Mouse (Mus musculus): ENCODE measurements at regions not wholly inside any gene's neighbourhood (a gene's known extent, or its start where the extent isn't known, plus 50 kb on each side); places are given as distances from the start of the nearest gene placed in this dataset.
A peak's percentile ranks its signal among the peaks of the same experiment; 100 is the strongest.

DNA sequence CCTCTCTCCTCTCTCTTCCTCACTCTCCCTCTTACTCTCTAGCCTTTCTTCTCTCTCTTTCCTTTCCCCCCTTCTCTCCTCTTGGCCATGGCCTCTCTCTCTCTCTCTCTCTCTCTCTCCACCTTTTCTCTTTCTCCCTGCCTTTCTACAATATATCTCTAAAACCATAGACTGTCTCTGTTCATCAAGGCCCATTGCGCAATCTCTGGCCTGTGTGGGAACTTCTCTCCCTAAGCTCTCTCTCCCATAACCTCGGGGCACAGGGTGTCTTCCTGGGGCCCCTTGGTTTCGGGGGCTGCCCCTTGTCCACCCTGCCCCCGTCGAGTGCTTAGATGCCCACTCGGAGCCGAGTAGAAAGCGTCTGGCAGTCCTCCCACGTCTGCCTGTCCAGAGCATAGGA, 103.5 kb upstream of the Slc1a4 start:
- Histone ChIP-seq H3K27ac (ENCODE audit: low read depth) (no peak overlapping the region), H3K27me3 (ENCODE audit: control insufficient read depth, insufficient read depth, low read length) (no peaks in the 10 kb centered on the region), H3K36me3 (replicated peaks; ENCODE audit: control insufficient read depth, insufficient read depth, low read length) (no peaks in the 10 kb centered on the region), H3K9ac (replicated peaks; ENCODE audit: low read depth, low read length) (no peak overlapping the region), H3K4me1 (ENCODE audit: control insufficient read depth, insufficient read depth) (no peaks in the 10 kb centered on the region), H3K9me3 (replicated peaks; ENCODE audit: control insufficient read depth, low read length) (0 out of 2 replicates have a peak, but pooled peaks cover 3% of the 10 kb centered on the region), H3K4me2 (ENCODE audit: low read depth, low read length) (no peak overlapping the region), H3K4me3 (ENCODE audit: low read depth, low read length) (no peak overlapping the region)
- no peak for DNase-seq (ENCODE audit: low spot score)
- TF ChIP-seq CTCF (IDR thresholded peaks at IDR 0.05; ENCODE audit: low read depth), result no peak
- no peak for TF ChIP-seq EP300 (IDR thresholded peaks at IDR 0.05; ENCODE audit: low read depth)
- WGBS, result 48% methylated on average over 9 of the region's 9 CpGs
- no peak for ATAC-seq (ENCODE audit: insufficient read depth, low read depth)

DNA sequence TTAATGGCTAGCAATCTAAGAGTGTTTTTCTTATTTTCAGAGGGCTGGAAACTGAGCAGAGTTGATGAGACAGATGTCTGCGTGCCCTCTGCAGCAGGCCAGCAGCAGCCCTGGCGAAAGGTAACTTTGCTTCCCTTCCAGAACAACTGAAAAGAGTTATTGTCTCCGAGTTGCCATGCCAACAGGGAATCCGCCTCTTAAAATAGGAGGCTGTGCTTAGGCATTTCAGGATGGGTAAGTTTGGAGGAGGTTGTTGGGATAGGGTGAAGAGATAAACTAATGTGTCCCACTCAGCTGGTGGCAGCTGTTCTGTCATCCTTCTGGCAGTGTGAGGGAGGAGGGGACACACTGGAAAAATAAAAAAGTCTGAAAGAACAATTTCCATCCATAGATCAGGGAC, 100.6 kb upstream of the Sertad2 start:
- TF ChIP-seq EP300 (IDR thresholded peaks at IDR 0.05; ENCODE audit: low read depth) (no peak), CTCF (IDR thresholded peaks at IDR 0.05; ENCODE audit: low read depth) (no peak)
- H3K4me3 ChIP-seq (ENCODE audit: low read depth, low read length), result no peak overlapping the region
- no peaks in the 10 kb centered on the region for H3K27me3 ChIP-seq (ENCODE audit: control insufficient read depth, insufficient read depth, low read length)
- H3K4me1 ChIP-seq (ENCODE audit: control insufficient read depth, insufficient read depth), result no peaks in the 10 kb centered on the region
- no peaks in the 10 kb centered on the region for H3K36me3 ChIP-seq (replicated peaks; ENCODE audit: control insufficient read depth, insufficient read depth, low read length)
- H3K27ac ChIP-seq (ENCODE audit: low read depth), result no peak overlapping the region
- WGBS, result 46% methylated on average over 4 of the region's 4 CpGs
- H3K9me3 ChIP-seq (replicated peaks; ENCODE audit: control insufficient read depth, low read length), result no peaks in the 10 kb centered on the region; the same call in 1 of the 2 replicates
- H3K9ac ChIP-seq (replicated peaks; ENCODE audit: low read depth, low read length), result no peak overlapping the region
- H3K4me2 ChIP-seq (ENCODE audit: low read depth, low read length), result no peak overlapping the region
- DNase-seq (ENCODE audit: low spot score) (no peak), ATAC-seq (ENCODE audit: insufficient read depth, low read depth) (no peak)

DNA sequence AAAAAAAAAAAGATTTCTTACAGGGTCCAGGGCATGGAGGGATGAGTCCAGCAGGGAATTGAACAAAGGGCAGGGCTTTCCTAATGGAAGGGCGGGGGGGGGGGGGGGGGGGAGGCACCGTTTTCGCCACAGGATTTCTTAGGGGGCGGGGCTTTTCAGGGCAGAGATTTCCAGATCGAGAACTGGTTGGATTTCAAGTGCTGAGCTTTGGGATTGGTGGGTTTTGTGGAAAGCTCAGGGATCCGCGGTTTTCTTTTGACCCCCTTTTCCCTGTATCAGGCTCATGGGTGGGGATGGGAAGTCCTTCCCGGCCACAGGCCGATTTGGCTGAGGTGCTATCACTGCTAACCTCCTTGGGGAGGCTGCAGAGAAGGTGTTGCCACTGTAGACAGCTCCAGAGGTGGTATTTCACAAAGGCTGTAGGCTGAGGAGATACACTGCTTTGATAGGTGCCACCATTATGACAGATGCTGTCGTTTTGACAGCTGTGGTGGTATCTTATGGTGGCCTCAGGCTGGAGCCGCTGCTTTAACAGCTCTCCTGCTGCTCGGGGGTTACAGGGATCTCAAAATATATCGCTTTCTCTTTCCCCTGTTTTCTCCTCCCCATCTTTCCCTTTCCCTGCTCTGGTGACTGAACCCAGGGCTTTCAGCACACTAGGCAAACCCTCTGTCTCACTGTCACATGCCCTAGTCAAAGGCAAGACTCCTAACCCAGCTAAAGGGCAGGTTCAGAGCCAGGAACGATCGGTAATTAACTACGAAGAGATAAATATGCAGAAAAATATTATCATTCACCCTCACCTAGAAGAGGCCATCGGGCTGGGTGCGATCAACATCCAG, 97.8 kb upstream of the Sertad2 start:
- H3K4me1 ChIP-seq (ENCODE audit: control insufficient read depth, insufficient read depth), result no peaks in the 10 kb centered on the region
- no peaks in the 10 kb centered on the region for H3K36me3 ChIP-seq (replicated peaks; ENCODE audit: control insufficient read depth, insufficient read depth, low read length)
- peak overlapping the region; percentile 65 for H3K4me2 ChIP-seq (ENCODE audit: low read depth, low read length)
- no peaks in the 10 kb centered on the region for H3K27me3 ChIP-seq (ENCODE audit: control insufficient read depth, insufficient read depth, low read length)
- WGBS, result 10% methylated on average over 16 of the region's 18 CpGs
- TF ChIP-seq EP300 (IDR thresholded peaks at IDR 0.05; ENCODE audit: low read depth) (no peak), CTCF (IDR thresholded peaks at IDR 0.05; ENCODE audit: low read depth) (no peak)
- ATAC-seq (ENCODE audit: insufficient read depth, low read depth), result no peak
- no peak for DNase-seq (ENCODE audit: low spot score)
- no peaks in the 10 kb centered on the region; the same call in 1 of the 2 replicates for H3K9me3 ChIP-seq (replicated peaks; ENCODE audit: control insufficient read depth, low read length)
- no peak overlapping the region; the same call in 1 of the 2 replicates for H3K9ac ChIP-seq (replicated peaks; ENCODE audit: low read depth, low read length)
- no peak overlapping the region for H3K27ac ChIP-seq (ENCODE audit: low read depth)
- H3K4me3 ChIP-seq (ENCODE audit: low read depth, low read length), result peak overlapping the region; percentile 41

DNA sequence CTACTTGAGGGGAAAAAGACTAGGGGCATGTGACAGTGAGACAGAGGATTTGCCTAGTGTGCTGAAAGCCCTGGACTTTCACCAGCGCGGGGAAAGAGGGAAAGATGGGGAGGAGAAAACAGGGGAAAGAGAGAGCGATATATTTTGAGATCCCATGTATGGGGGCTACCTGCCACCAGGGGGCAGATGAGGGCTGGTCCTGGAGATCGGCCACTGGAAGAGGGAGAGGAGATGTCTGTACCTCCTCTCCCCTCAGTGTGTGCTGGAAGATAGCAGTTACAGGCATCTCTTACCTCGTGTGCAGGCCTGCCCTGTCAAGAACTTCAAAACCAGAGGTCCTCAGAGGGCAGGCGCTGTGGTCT, 97.2 kb upstream of the Sertad2 start:
- Histone ChIP-seq H3K9ac (replicated peaks; ENCODE audit: low read depth, low read length) (no peak overlapping the region; the same call in 1 of the 2 replicates), H3K4me1 (ENCODE audit: control insufficient read depth, insufficient read depth) (no peaks in the 10 kb centered on the region), H3K4me2 (ENCODE audit: low read depth, low read length) (peak overlapping the region; percentile 65), H3K4me3 (ENCODE audit: low read depth, low read length) (peak overlapping the region; percentile 41), H3K9me3 (replicated peaks; ENCODE audit: control insufficient read depth, low read length) (no peaks in the 10 kb centered on the region; the same call in 1 of the 2 replicates), H3K27me3 (ENCODE audit: control insufficient read depth, insufficient read depth, low read length) (no peaks in the 10 kb centered on the region), H3K27ac (ENCODE audit: low read depth) (no peak overlapping the region), H3K36me3 (replicated peaks; ENCODE audit: control insufficient read depth, insufficient read depth, low read length) (no peaks in the 10 kb centered on the region)
- ATAC-seq (ENCODE audit: insufficient read depth, low read depth) (peak; percentile 67; the same call in 1 of the 2 replicates), DNase-seq (ENCODE audit: low spot score) (peak; percentile 66)
- no peak for TF ChIP-seq EP300 (IDR thresholded peaks at IDR 0.05; ENCODE audit: low read depth)
- peak; percentile 85 for TF ChIP-seq CTCF (IDR thresholded peaks at IDR 0.05; ENCODE audit: low read depth)
- 0% methylated on average over 6 of the region's 6 CpGs for WGBS

DNA sequence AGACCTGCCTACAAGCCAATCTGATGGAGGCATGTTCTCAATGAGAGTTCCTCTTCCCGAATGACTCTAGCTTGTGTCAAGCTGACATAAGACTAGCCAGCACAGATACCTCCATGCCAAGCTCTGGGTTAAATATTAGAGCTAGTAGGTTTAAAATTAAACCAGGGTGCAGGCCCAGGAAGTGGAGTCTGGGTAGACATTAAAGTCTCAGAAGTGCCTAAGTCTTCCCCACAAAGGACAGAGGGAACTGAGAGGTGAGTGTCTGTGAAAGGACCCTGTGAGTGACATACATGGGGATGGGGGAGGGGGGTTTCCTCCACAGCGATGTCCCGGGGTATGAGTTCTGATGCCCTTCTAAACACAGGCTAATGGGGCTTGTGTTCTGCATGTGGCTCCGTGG, 90.2 kb upstream of the Sertad2 start:
- DNase-seq (ENCODE audit: low spot score) (no peak), ATAC-seq (ENCODE audit: insufficient read depth, low read depth) (no peak)
- Histone ChIP-seq H3K4me3 (ENCODE audit: low read depth, low read length) (no peak overlapping the region), H3K27me3 (ENCODE audit: control insufficient read depth, insufficient read depth, low read length) (no peaks in the 10 kb centered on the region), H3K9ac (replicated peaks; ENCODE audit: low read depth, low read length) (no peak overlapping the region), H3K27ac (ENCODE audit: low read depth) (no peak overlapping the region), H3K4me1 (ENCODE audit: control insufficient read depth, insufficient read depth) (peaks cover 7% of the 10 kb centered on the region; the same call in 1 of the 2 replicates), H3K9me3 (replicated peaks; ENCODE audit: control insufficient read depth, low read length) (no peaks in the 10 kb centered on the region), H3K36me3 (replicated peaks; ENCODE audit: control insufficient read depth, insufficient read depth, low read length) (no peaks in the 10 kb centered on the region), H3K4me2 (ENCODE audit: low read depth, low read length) (no peak overlapping the region)
- WGBS, result 81% methylated on average over 4 of the region's 4 CpGs
- TF ChIP-seq CTCF (IDR thresholded peaks at IDR 0.05; ENCODE audit: low read depth), result no peak
- TF ChIP-seq EP300 (IDR thresholded peaks at IDR 0.05; ENCODE audit: low read depth), result no peak
